Comparison of ENCODE assay signal across 8 mouse cellular contexts in genomic region chr17:25813471-25813870, GRCm38 (mm10). TPM values are rescaled to one million over a fixed set of nuclear protein-coding genes. Genes with fewer than 3 reads are reported as not detected.
DNase-seq lines count a peak whose midpoint lies in the region; ATAC-seq lines count a peak whose summit lies in the region.

No protein-coding gene starts in this region.

- peaks cover 98% of the 10 kb centered on the region for H3K27me3 ChIP-seq in liver, embryonic 12.5 days (replicated peaks)
- H3K27me3 ChIP-seq in limb, embryonic 10.5 days (ENCODE audit: low read depth, poor library complexity, severe bottlenecking): peaks cover 93% of the 10 kb centered on the region
- peaks cover 8% of the 10 kb centered on the region for H3K27me3 ChIP-seq in midbrain, embryonic 16.5 days (ENCODE audit: control insufficient read depth, insufficient read depth, low read depth, low read length)
- H3K27me3 ChIP-seq in splenic B cell, adult 2 months (ENCODE audit: control insufficient read depth, insufficient read depth, low read length, poor library complexity, severe bottlenecking): no peaks in the 10 kb centered on the region; the same call in 1 of the 2 replicates

- H3K9ac ChIP-seq in liver, embryonic 12.5 days: no peak overlapping the region
- H3K9ac ChIP-seq in midbrain, embryonic 16.5 days (ENCODE audit: low read depth, low read length): peak overlapping the region; percentile 63

- peaks cover 13% of the 10 kb centered on the region for H3K4me1 ChIP-seq in liver, embryonic 12.5 days
- H3K4me1 ChIP-seq in limb, embryonic 10.5 days: peaks cover 23% of the 10 kb centered on the region
- peaks cover 30% of the 10 kb centered on the region for H3K4me1 ChIP-seq in midbrain, embryonic 16.5 days (ENCODE audit: control insufficient read depth, insufficient read depth, low read length)

- H3K36me3 ChIP-seq in liver, embryonic 12.5 days: no peaks in the 10 kb centered on the region
- no peaks in the 10 kb centered on the region for H3K36me3 ChIP-seq in limb, embryonic 10.5 days
- peaks cover 15% of the 10 kb centered on the region for H3K36me3 ChIP-seq in midbrain, embryonic 16.5 days (ENCODE audit: control insufficient read depth, insufficient read depth, low read length)
- no peaks in the 10 kb centered on the region for H3K36me3 ChIP-seq in splenic B cell, adult 2 months (ENCODE audit: control insufficient read depth, insufficient read depth, low read length, poor library complexity, severe bottlenecking)

- H3K4me2 ChIP-seq in liver, embryonic 12.5 days: no peak overlapping the region
- H3K4me2 ChIP-seq in midbrain, embryonic 16.5 days (ENCODE audit: low read length): peak overlapping the region; percentile 39

- H3K4me3 ChIP-seq in liver, embryonic 12.5 days: no peak overlapping the region
- no peak overlapping the region for H3K4me3 ChIP-seq in limb, embryonic 10.5 days
- peak overlapping the region; percentile 13; the same call in 1 of the 2 replicates for H3K4me3 ChIP-seq in midbrain, embryonic 16.5 days (ENCODE audit: low read depth, low read length)

- WGBS in liver, embryonic 12.5 days (ENCODE audit: insufficient replicate concordance): 2% methylated on average over 20 of the region's 20 CpGs
- WGBS in limb, embryonic 10.5 days: under 1% methylated on average over 20 of the region's 20 CpGs
- WGBS in midbrain, embryonic 16.5 days: 2% methylated on average over 20 of the region's 20 CpGs

- H3K27ac ChIP-seq in liver, embryonic 12.5 days: no peak overlapping the region
- H3K27ac ChIP-seq in limb, embryonic 10.5 days: no peak overlapping the region
- no peak overlapping the region for H3K27ac ChIP-seq in midbrain, embryonic 16.5 days (ENCODE audit: low read length)

- ATAC-seq in liver, embryonic 12.5 days: no peak
- no peak for ATAC-seq in midbrain, embryonic 16.5 days

- no peaks in the 10 kb centered on the region for H3K9me3 ChIP-seq in liver, embryonic 12.5 days (replicated peaks)
- H3K9me3 ChIP-seq in limb, embryonic 10.5 days (replicated peaks): no peaks in the 10 kb centered on the region
- no peaks in the 10 kb centered on the region for H3K9me3 ChIP-seq in midbrain, embryonic 16.5 days (replicated peaks; ENCODE audit: control insufficient read depth, low read length, poor library complexity, severe bottlenecking)

- peak; percentile 80 for DNase-seq in liver
- DNase-seq in cerebellum, postnatal 14 days: peak; percentile 67 to 78
- DNase-seq in frontal cortex, postnatal 36 days (ENCODE audit: low spot score in 2 of 2): peak; percentile 88 to 90
- DNase-seq in kidney, adult 11 months: peak; percentile 72
- DNase-seq in limb, embryonic 10.5 days (ENCODE audit: low spot score): peak; percentile 97
- DNase-seq in splenic B cell, adult 2 months (ENCODE audit: low read depth, low spot score): peak; percentile 85

RNA-seq across cellular contexts. Expression of gene Fbxl16, which starts 4.6 kb away (rescaled TPM):
- polyA plus RNA-seq in liver, embryonic 12.5 days (2016; fragmentation: Nextera tagmentation; extraction: Ambion mirVana): 0.18 and 0.33 TPM in 2 replicates
- 1.0 and 1.5 TPM in 2 replicates for polyA plus RNA-seq in limb, embryonic 10.5 days (2016; fragmentation: Nextera tagmentation; extraction: Ambion mirVana)
- 45.6 and 52.4 TPM in 2 replicates for polyA plus RNA-seq in midbrain, embryonic 16.5 days (2015; fragmentation: Nextera tagmentation; extraction: Ambion mirVana)

RNA-seq across cellular contexts. Expression of gene Wdr24, which starts 10.0 kb away (rescaled TPM):
- polyA plus RNA-seq in liver, embryonic 12.5 days (2016; fragmentation: Nextera tagmentation; extraction: Ambion mirVana): 17.7 and 18.7 TPM in 2 replicates
- 31.6 and 32.0 TPM in 2 replicates for polyA plus RNA-seq in limb, embryonic 10.5 days (2016; fragmentation: Nextera tagmentation; extraction: Ambion mirVana)
- polyA plus RNA-seq in midbrain, embryonic 16.5 days (2015; fragmentation: Nextera tagmentation; extraction: Ambion mirVana): 32.7 and 33.5 TPM in 2 replicates

RNA-seq across cellular contexts. Expression of gene Jmjd8, which starts 15.2 kb away (rescaled TPM):
- polyA plus RNA-seq in liver, embryonic 12.5 days (2016; fragmentation: Nextera tagmentation; extraction: Ambion mirVana): 26.6 and 26.8 TPM in 2 replicates
- 52.4 and 54.9 TPM in 2 replicates for polyA plus RNA-seq in limb, embryonic 10.5 days (2016; fragmentation: Nextera tagmentation; extraction: Ambion mirVana)
- polyA plus RNA-seq in midbrain, embryonic 16.5 days (2015; fragmentation: Nextera tagmentation; extraction: Ambion mirVana): 52.0 and 60.4 TPM in 2 replicates

RNA-seq across cellular contexts. Expression of gene Metrn, which starts 16.5 kb away (rescaled TPM):
- polyA plus RNA-seq in liver, embryonic 12.5 days (2016; fragmentation: Nextera tagmentation; extraction: Ambion mirVana): 29.1 and 31.7 TPM in 2 replicates
- polyA plus RNA-seq in limb, embryonic 10.5 days (2016; fragmentation: Nextera tagmentation; extraction: Ambion mirVana): 87.5 and 112 TPM in 2 replicates
- polyA plus RNA-seq in midbrain, embryonic 16.5 days (2015; fragmentation: Nextera tagmentation; extraction: Ambion mirVana): 33.1 and 37.1 TPM in 2 replicates

RNA-seq across cellular contexts. Expression of gene AC134908.4, which starts 18.0 kb away (rescaled TPM):
- polyA plus RNA-seq in liver, embryonic 12.5 days (2016; fragmentation: Nextera tagmentation; extraction: Ambion mirVana): not detected in 2 replicates
- polyA plus RNA-seq in limb, embryonic 10.5 days (2016; fragmentation: Nextera tagmentation; extraction: Ambion mirVana): 0.76 TPM in 1 of 2 replicates, not detected in the other
- polyA plus RNA-seq in midbrain, embryonic 16.5 days (2015; fragmentation: Nextera tagmentation; extraction: Ambion mirVana): 1.3 TPM in 1 of 2 replicates, not detected in the other

Comparison
In these comparisons a context has a peak if more than half of its experiments do, and no peak if none do; other contexts are left out.
1. RNA of gene Fbxl16, which starts 4.6 kb away (polyA plus RNA-seq): 45.6 to 52.4 TPM in midbrain, embryonic 16.5 days; 1.0 to 1.5 TPM in limb, embryonic 10.5 days and 0.18 to 0.33 TPM in liver, embryonic 12.5 days; every median in the first group is over 10 times any median in the second.
2. Peak in every context shown above with its lines, with median percentiles within 50 percentile points of each other: DNase-seq.